Mouse (Mus musculus): Measurements from ENCODE around the gene Mmel1. TPM values are rescaled to one million over a fixed set of nuclear protein-coding genes. Genes with fewer than 3 reads are reported as not detected.

Gene Mmel1
- polyA plus RNA-seq, 1 experiment from 2014 or later = 0.23 TPM

DNA sequence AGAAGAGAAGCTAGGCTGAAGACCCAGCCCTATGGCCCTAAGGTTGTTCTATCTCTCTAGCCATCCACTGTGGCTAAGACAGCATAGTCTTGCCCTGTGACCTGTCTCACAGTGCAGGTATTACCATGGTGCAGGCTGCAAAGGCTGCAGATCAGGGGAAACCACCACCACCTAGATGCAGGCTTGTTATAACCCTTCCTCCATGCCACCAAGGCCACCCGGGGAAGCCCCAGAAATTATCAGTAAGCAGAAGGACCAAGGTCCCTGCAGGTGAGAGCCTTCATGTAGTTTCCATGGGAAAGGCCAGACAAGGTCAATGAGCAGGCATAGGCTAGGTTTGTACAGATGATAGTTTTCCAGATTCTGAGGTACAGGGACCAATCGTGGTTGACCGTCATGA, 44.5 kb downstream of the Mmel1 start:
- H3K4me2 ChIP-seq = no peak overlapping the region
- ATAC-seq (ENCODE audit: insufficient number of reproducible peaks, low FRiP score, low TSS enrichment, low read depth) = no peak
- H3K4me3 ChIP-seq = no peak overlapping the region
- 90% methylated on average over 3 of the region's 3 CpGs for WGBS
- H3K36me3 ChIP-seq = no peaks in the 10 kb centered on the region
- no peaks in the 10 kb centered on the region for H3K9me3 ChIP-seq
- H3K9ac ChIP-seq = no peak overlapping the region
- no peak overlapping the region for H3K27ac ChIP-seq
- H3K27me3 ChIP-seq = no peaks in the 10 kb centered on the region
- H3K4me1 ChIP-seq = peaks cover 5% of the 10 kb centered on the region

DNA sequence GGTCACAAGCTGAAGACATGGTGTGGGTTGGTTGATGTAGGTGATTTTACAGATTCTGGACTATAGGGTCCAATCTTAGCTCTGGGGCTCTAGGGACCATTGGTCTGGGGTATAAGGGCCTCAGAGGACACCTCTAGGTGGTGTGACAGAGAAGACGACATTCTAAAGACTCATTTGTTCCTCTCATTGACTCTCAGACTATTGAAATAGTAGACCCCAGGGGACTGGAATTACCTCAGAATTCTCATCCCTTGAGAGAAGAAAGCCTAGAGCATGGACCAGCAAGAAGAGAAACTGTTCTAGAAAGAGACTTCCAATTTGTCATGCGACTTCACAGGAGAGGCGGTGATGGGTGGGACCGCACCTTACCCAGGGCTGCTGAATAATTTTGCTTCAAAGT, 44.9 kb downstream of the Mmel1 start:
- H3K4me2 ChIP-seq = no peak overlapping the region
- peaks cover 5% of the 10 kb centered on the region for H3K4me1 ChIP-seq
- no peak overlapping the region for H3K4me3 ChIP-seq
- no peak overlapping the region for H3K9ac ChIP-seq
- H3K36me3 ChIP-seq = no peaks in the 10 kb centered on the region
- no peaks in the 10 kb centered on the region for H3K9me3 ChIP-seq
- H3K27ac ChIP-seq = no peak overlapping the region
- 92% methylated on average over 4 of the region's 4 CpGs for WGBS
- H3K27me3 ChIP-seq = no peaks in the 10 kb centered on the region
- ATAC-seq (ENCODE audit: insufficient number of reproducible peaks, low FRiP score, low TSS enrichment, low read depth) = no peak

DNA sequence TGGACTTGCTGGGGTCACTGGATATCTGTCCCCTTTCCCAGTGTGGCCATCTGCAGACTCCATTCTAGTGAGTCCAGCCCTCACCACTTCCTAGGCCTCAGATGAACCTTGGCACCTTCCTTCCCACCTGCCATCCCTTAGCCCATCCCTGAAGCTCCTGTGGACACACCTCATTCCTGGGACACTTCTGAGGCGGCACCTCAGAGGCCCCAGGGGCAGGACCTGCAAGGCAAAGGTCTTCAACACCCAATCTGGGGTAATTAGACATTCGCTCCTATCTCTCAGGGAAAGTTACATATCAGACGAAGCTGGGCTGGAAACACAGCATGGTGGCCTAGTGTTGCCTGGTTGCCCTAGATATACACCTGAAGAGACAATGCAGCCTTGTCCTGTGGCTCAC, 45.3 kb downstream of the Mmel1 start:
- Histone ChIP-seq H3K36me3 (no peaks in the 10 kb centered on the region), H3K4me2 (no peak overlapping the region), H3K9ac (no peak overlapping the region), H3K9me3 (no peaks in the 10 kb centered on the region), H3K4me1 (peaks cover 5% of the 10 kb centered on the region), H3K4me3 (no peak overlapping the region), H3K27me3 (no peaks in the 10 kb centered on the region), H3K27ac (no peak overlapping the region)
- no peak for ATAC-seq (ENCODE audit: insufficient number of reproducible peaks, low FRiP score, low TSS enrichment, low read depth)
- WGBS = 68% methylated on average over 3 of the region's 3 CpGs

DNA sequence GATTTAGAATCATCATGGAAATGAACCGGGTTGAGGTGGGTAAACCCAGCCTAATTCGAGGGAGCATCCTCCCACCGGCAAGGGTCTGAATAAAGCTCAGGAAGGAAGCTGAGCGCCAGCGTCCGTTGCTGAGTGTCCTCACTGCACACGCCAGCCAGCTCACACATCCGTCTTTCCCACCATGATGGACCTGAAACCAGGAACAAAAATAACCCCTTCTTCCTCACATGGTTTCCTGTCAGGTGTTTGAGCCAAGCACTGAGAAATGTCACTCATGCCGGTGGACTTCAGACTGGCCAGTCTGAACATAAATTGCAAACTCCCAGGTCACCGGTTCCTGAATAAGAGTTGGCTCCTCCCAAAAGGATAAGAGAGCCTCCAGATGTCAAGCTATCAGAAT, 45.9 kb downstream of the Mmel1 start:
- Histone ChIP-seq H3K27me3 (no peaks in the 10 kb centered on the region), H3K4me2 (no peak overlapping the region), H3K4me3 (no peak overlapping the region), H3K9me3 (no peaks in the 10 kb centered on the region), H3K9ac (no peak overlapping the region), H3K36me3 (no peaks in the 10 kb centered on the region), H3K27ac (no peak overlapping the region), H3K4me1 (peaks cover 5% of the 10 kb centered on the region)
- ATAC-seq (ENCODE audit: insufficient number of reproducible peaks, low FRiP score, low TSS enrichment, low read depth) = no peak
- WGBS = 83% methylated on average over 10 of the region's 10 CpGs

DNA sequence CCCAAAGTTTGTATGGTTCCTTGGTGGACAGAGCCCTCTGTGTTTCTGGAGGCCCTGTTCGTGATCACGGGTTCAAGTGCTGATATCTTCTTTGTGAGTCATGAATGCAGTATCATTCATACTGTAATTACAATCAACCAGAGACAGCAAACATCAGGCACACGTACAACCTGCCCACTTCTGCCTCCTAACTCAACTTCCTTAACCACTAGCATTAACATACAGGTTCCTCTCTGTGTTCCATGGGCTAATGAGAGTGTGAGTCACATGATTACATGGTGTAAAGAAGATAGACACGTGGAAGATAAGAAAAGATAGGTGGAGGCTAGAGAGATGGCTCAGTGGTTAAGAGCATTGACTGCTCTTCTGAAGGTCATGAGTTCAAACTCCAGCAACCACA, 47.3 kb downstream of the Mmel1 start:
- no peaks in the 10 kb centered on the region for H3K4me1 ChIP-seq
- H3K4me3 ChIP-seq = no peak overlapping the region
- 79% methylated on average over 4 of the region's 4 CpGs for WGBS
- H3K9me3 ChIP-seq = no peaks in the 10 kb centered on the region
- H3K27ac ChIP-seq = no peak overlapping the region
- H3K9ac ChIP-seq = no peak overlapping the region
- H3K36me3 ChIP-seq = no peaks in the 10 kb centered on the region
- H3K4me2 ChIP-seq = no peak overlapping the region
- ATAC-seq (ENCODE audit: insufficient number of reproducible peaks, low FRiP score, low TSS enrichment, low read depth) = no peak
- no peaks in the 10 kb centered on the region for H3K27me3 ChIP-seq

DNA sequence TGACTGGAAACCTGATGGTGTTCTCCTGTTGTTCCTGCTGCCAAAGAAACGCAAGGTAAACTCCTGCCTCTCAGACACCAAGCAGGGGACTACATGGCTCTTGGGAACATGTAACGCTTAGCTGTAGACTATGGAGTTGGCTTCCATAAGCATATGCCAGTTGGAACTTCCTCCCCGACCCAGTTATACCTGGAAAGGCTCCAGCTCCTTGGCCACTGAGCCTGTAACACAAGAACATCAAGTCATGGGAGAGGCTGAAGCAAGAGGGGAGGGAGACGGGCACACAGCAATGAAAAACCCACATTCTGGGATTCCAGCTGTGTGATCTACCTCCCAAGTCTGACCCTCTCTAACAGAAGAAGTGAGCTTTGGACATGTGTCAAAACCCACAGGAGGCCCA, 52.9 kb downstream of the Mmel1 start:
- no peak overlapping the region for H3K9ac ChIP-seq
- H3K36me3 ChIP-seq = no peaks in the 10 kb centered on the region
- H3K4me3 ChIP-seq = no peak overlapping the region
- H3K4me1 ChIP-seq = peaks cover 15% of the 10 kb centered on the region
- ATAC-seq (ENCODE audit: insufficient number of reproducible peaks, low FRiP score, low TSS enrichment, low read depth) = no peak
- no peaks in the 10 kb centered on the region for H3K27me3 ChIP-seq
- WGBS = 56% methylated on average over 4 of the region's 4 CpGs
- H3K4me2 ChIP-seq = no peak overlapping the region
- H3K27ac ChIP-seq = no peak overlapping the region
- H3K9me3 ChIP-seq = no peaks in the 10 kb centered on the region

DNA sequence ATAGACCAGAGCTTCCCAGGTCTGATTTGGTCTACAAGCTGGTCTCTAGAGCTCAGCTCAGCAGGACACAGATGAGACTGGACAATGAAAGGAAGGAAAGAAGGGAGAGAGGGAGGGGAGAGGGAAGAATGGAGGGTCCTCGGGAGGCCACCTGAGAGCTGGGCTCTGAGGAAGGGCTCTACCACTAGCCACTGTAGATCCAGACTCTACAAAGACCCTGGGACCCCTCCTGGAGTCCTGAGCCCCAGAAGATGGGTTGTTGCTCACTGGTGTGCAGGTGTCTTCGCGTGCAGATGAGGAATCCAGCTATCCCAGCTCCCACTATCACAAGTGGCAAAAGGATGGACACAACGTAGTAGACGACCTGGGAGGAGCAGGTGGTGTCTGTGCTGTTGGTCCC, 53.5 kb downstream of the Mmel1 start:
- Histone ChIP-seq H3K27ac (no peak overlapping the region), H3K4me1 (peaks cover 21% of the 10 kb centered on the region), H3K4me2 (no peak overlapping the region), H3K9ac (no peak overlapping the region), H3K27me3 (no peaks in the 10 kb centered on the region), H3K36me3 (no peaks in the 10 kb centered on the region), H3K9me3 (no peaks in the 10 kb centered on the region), H3K4me3 (no peak overlapping the region)
- no peak for ATAC-seq (ENCODE audit: insufficient number of reproducible peaks, low FRiP score, low TSS enrichment, low read depth)
- WGBS = 75% methylated on average over 5 of the region's 5 CpGs

DNA sequence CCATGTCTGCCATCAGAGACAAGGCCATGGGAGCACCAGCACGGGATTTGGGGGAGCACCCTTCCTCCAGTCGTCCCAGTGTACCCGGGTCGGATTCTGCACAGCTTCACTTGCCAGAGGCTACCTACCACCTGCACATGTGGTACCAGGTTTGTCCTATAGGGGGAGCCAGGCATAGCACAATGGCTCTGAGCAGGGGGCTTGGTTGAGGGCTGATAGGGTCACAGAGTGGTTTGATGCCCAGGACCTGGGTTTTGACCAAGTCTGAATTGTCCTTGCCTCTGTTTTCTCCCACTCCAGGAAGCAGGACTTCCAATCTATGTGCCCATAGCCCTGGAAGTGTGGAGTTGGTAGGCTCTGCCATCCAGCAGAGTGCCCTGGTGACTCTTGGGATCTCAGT, 56.0 kb downstream of the Mmel1 start:
- no peak overlapping the region for H3K27ac ChIP-seq
- 53% methylated on average over 4 of the region's 4 CpGs for WGBS
- no peak overlapping the region for H3K4me3 ChIP-seq
- H3K4me2 ChIP-seq = no peak overlapping the region
- H3K9me3 ChIP-seq = no peaks in the 10 kb centered on the region
- no peaks in the 10 kb centered on the region for H3K27me3 ChIP-seq
- no peak for ATAC-seq (ENCODE audit: insufficient number of reproducible peaks, low FRiP score, low TSS enrichment, low read depth)
- peaks cover 31% of the 10 kb centered on the region for H3K4me1 ChIP-seq
- no peak overlapping the region for H3K9ac ChIP-seq
- H3K36me3 ChIP-seq = no peaks in the 10 kb centered on the region

DNA sequence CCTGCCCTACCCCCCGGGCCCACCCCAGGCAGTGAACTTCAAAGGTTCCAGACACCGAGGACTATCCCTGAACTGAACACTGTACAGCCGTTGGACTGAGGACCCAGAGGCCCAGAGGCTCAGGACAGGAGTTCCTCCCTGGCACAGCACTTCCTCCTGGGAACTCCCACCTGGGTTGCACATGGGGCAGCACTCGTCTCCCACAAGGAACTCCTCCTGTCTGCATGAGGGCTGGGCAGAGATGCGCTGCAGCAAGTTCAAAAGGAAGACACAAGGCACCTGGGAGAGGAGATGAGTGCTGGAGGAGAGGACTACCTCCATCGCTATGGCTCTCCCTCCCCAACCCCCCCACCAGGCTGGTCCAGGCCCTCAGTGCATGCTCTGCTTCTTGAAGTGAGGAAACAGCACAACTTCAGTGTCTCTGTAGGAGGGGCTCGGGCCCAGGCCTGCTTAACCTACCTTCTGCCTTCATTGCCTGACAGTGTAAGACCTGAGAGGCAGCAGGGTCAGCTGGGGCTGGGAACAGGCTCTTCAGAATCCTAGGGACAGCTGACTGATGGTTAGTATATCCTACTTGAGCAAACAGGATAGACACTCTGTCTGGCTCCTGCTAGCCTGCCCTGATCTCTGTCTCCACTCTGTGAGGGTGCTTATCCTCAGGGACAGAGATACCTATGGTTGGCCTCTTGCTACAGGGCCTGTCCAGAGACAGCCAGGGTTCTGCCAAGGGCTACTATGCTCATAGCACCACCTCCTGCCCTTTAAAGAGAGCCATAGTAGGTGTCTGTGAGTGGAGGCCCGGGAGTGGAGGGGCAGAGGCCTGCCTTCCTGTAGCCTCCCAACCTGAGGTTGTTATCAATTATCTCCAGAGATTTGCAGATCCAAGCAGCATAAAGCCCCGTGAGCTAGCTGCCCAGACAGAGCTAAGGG, 57.8 kb downstream of the Mmel1 start:
- peak overlapping the region; percentile 80 for H3K27ac ChIP-seq
- H3K4me1 ChIP-seq = peaks cover 31% of the 10 kb centered on the region
- no peaks in the 10 kb centered on the region for H3K36me3 ChIP-seq
- 35% methylated on average over 9 of the region's 9 CpGs for WGBS
- ATAC-seq (ENCODE audit: insufficient number of reproducible peaks, low FRiP score, low TSS enrichment, low read depth) = no peak
- no peaks in the 10 kb centered on the region for H3K27me3 ChIP-seq
- peak overlapping the region; percentile 33 for H3K4me2 ChIP-seq
- peak overlapping the region; percentile 22 for H3K4me3 ChIP-seq
- no peaks in the 10 kb centered on the region for H3K9me3 ChIP-seq
- H3K9ac ChIP-seq = peak overlapping the region; percentile 0; the same call in 1 of the 2 replicates

DNA sequence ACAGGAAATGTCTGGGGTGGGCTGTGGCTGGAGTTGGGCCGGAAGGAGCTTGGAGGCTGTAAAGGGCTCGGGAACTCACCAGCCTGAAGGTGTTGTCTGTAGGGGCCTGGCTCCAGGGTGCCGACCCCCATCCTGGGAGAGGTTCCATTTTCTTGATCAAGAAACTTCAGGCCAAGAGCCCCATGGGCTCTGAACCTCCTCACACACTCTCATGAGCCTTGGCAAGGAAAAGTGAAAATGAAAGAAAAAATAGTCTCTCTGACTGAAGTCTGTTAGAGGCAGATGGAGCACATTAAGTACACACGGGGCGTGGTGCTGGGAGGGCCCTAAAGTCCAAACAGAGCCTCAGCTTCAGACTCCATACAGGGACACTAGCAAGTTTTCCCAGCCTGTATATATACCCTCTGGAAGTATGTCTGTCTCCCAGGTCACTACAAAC, 58.5 kb downstream of the Mmel1 start:
- WGBS = 10% methylated on average over 5 of the region's 5 CpGs
- peak overlapping the region; percentile 22 for H3K4me3 ChIP-seq

DNA sequence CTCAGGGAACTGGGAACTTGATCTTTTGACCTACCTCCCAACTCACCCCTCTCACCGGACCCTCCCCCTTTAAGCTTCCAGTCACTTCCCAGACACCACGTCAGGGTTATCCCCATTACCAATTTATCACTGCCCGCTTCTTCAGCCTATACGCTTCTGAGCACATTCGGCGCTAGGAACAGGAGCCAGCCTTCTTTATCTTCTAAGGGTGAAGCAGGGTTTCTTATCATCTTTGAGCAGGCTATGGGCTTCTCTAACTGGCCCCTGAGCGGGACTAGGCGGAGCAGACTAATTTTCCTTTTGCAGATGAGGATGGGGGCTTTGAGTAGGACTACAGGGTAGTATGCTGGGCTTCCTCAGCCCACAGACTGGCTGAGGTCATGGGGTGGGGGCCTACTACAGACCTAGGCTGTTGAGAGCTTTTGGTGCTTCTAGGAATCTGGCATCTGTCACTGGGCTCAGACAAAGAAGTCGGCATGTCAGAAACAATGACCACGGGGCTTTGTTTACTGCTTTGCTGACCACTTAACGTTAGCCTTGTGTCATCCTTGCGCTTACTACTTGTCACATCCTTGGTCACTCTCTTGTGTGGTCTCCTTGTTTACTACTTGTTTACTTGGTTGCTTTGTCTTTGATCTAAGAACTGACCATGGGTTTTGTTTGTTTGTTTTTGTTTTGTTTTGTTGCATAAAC, 59.2 kb downstream of the Mmel1 start, which contains the start of gene Tnfrsf14:
TSS of gene Tnfrsf14 (minus strand) at position 169 of the 693 bp plus-strand sequence.
- H3K36me3 ChIP-seq = no peaks in the 10 kb centered on the region
- no peak for ATAC-seq (ENCODE audit: insufficient number of reproducible peaks, low FRiP score, low TSS enrichment, low read depth)
- H3K4me1 ChIP-seq = peaks cover 25% of the 10 kb centered on the region
- peak within 1 kb of the TSS; percentile 80 for H3K27ac ChIP-seq
- H3K4me3 ChIP-seq = peak within 1 kb of the TSS; percentile 22
- H3K9ac ChIP-seq = peak within 1 kb of the TSS; percentile 0; the same call in 1 of the 2 replicates
- no peaks in the 10 kb centered on the region for H3K9me3 ChIP-seq
- 47% methylated on average over 12 of the region's 12 CpGs for WGBS
- H3K4me2 ChIP-seq = peak within 1 kb of the TSS; percentile 33
- H3K27me3 ChIP-seq = no peaks in the 10 kb centered on the region

More for the DNA sequence above, 58.5 kb downstream of the Mmel1 start:
- no peaks in the 10 kb centered on the region for H3K9me3 ChIP-seq
- no peaks in the 10 kb centered on the region for H3K27me3 ChIP-seq
- H3K36me3 ChIP-seq = no peaks in the 10 kb centered on the region
- H3K27ac ChIP-seq = peak overlapping the region; percentile 80
- peaks cover 25% of the 10 kb centered on the region for H3K4me1 ChIP-seq
- peak overlapping the region; percentile 0; the same call in 1 of the 2 replicates for H3K9ac ChIP-seq
- 0 out of 2 replicates have a peak, but pooled peaks have one; percentile 52 for ATAC-seq (ENCODE audit: insufficient number of reproducible peaks, low FRiP score, low TSS enrichment, low read depth)
- peak overlapping the region; percentile 33 for H3K4me2 ChIP-seq

DNA sequence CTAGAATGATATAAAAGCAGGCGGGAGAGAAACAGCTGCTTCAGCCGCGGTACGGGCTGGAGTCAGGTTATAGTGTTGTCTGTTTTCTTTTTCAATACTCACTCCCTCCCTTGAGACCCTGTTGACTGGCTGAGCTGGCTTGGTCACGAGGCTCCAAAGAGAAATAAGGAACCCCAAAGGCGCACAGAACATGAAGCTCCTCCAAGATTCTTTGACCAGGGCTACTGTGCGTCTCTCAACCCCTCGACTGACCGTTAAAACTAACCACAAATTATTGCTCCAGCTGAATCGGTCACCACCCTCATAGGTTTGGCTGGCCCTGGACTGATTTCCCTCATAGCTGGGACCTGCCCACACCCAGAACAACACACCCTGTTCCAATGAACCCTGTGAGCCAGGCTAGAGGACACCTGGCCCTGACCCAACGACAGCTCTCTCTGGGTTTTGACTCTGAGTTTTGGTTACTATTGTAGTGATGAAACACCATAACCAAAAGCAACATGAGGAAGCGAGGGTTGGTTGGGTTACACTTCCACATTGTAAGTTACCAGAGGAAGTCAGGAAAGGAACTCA, 59.8 kb downstream of the Mmel1 start:
- Histone ChIP-seq H3K9me3 (no peaks in the 10 kb centered on the region), H3K4me1 (peaks cover 25% of the 10 kb centered on the region), H3K27me3 (no peaks in the 10 kb centered on the region), H3K36me3 (no peaks in the 10 kb centered on the region), H3K4me3 (no peak overlapping the region), H3K9ac (no peak overlapping the region), H3K4me2 (no peak overlapping the region), H3K27ac (no peak overlapping the region; the same call in 1 of the 2 replicates)
- no peak for ATAC-seq (ENCODE audit: insufficient number of reproducible peaks, low FRiP score, low TSS enrichment, low read depth)
- 60% methylated on average over 12 of the region's 12 CpGs for WGBS

Measured in limb, embryonic 15.5 days (tissue).